ENCODE assay signal across 26 mouse cellular contexts in the genomic region with DNA sequence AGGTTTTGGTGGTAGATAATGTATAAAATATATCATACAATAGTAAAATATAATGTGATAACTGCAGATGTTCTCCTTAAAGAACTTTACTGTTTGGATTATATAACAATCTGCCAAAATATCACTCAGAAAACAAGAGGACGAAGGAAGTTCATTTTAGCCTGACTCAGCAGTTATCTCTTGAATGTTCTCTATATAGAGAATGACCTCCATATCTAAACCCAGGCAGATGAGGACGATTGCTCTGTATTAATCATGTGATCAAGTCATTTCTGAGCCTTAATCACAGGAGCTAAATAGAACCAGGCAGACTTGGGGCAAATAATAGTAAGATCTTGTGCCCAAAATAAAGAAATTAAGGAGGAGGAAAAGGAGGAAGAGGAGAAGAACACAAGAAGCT. TPM values are rescaled to one million over a fixed set of nuclear protein-coding genes. Genes with fewer than 3 reads are reported as not detected.
DNase-seq lines count a peak whose midpoint lies in the region; ATAC-seq and TF ChIP-seq lines count a peak whose summit lies in the region.
"Had no signal": no experiment of that assay in that cellular context is flagged by ENCODE, and none has a peak within 500 bp of the region (broad histone marks: within the 10 kb centered on the region; RNA-seq: fewer than 3 reads in every experiment).

No protein-coding gene starts in this region.

- H3K9me3 ChIP-seq in heart, embryonic 13.5 days, result no peaks in the 10 kb centered on the region
- no peaks in the 10 kb centered on the region for H3K9me3 ChIP-seq in MEL (replicated peaks; ENCODE audit: insufficient read depth, low read length)
- H3K9me3 ChIP-seq in liver, embryonic 14.5 days (ENCODE audit: control insufficient read depth, low read length), result no peaks in the 10 kb centered on the region
- no peaks in the 10 kb centered on the region for H3K9me3 ChIP-seq in hindbrain, embryonic 13.5 days
- H3K9me3 ChIP-seq: embryonic facial prominence, embryonic 13.5 days; forebrain, embryonic 12.5 days; heart, embryonic 10.5 days; hindbrain, embryonic 15.5 days; neural tube, embryonic 12.5 days; stomach, embryonic 15.5 days had no signal

- H3K27ac ChIP-seq in heart, embryonic 13.5 days (replicated peaks), result 0 out of 2 replicates have a peak overlapping the region, but pooled peaks have one; percentile 21
- 0 out of 2 replicates have a peak overlapping the region, but pooled peaks have one; percentile 9 for H3K27ac ChIP-seq in MEL (ENCODE audit: control insufficient read depth, low read depth, low read length)
- peak overlapping the region; percentile 48; the same call in 1 of the 2 replicates for H3K27ac ChIP-seq in liver, embryonic 14.5 days
- H3K27ac ChIP-seq in hindbrain, embryonic 13.5 days, result no peak overlapping the region
- H3K27ac ChIP-seq: embryonic facial prominence, embryonic 13.5 days; forebrain, embryonic 12.5 days; heart, embryonic 10.5 days; hindbrain, embryonic 15.5 days; kidney, postnatal 0 days; neural tube, embryonic 12.5 days; stomach, embryonic 15.5 days had no signal

- no peak for ATAC-seq in heart, embryonic 13.5 days (ENCODE audit: extremely low read depth, insufficient number of reproducible peaks, low FRiP score, low TSS enrichment)
- ATAC-seq in liver, embryonic 14.5 days (ENCODE audit: insufficient read depth), result no peak
- no peak for ATAC-seq in CD4-positive, CD25-positive, alpha-beta regulatory T cell, adult 4 months
- no peak for ATAC-seq in hindbrain, embryonic 13.5 days (ENCODE audit: low FRiP score)

- intact Hi-C loops in heart, postnatal 25 days (cut with DNase I), result no loop called here

- no peak for TF ChIP-seq POLR2A in MEL (IDR thresholded peaks at IDR 0.05; ENCODE audit: control insufficient read depth in 1 of 2, insufficient read depth in 1 of 2, low read depth in 1 of 2, low read length in 2 of 2, poor library complexity in 1 of 2)

- peaks cover 56% of the 10 kb centered on the region for H3K4me1 ChIP-seq in heart, embryonic 13.5 days
- peaks cover 29 to 53% of the 10 kb centered on the region in 2 experiments for H3K4me1 ChIP-seq in MEL (ENCODE audit: control insufficient read depth in 1 of 2, insufficient read depth in 2 of 2, low read length in 2 of 2)
- H3K4me1 ChIP-seq in liver, embryonic 14.5 days (replicated peaks; ENCODE audit: control insufficient read depth in 2 of 2, insufficient read depth in 2 of 2, low read length in 1 of 2), result peaks cover 36 to 41% of the 10 kb centered on the region in 2 experiments
- peaks cover 35% of the 10 kb centered on the region for H3K4me1 ChIP-seq in hindbrain, embryonic 13.5 days (replicated peaks)

- H3K4me2 ChIP-seq in heart, embryonic 13.5 days, result no peak overlapping the region
- H3K4me2 ChIP-seq in liver, embryonic 14.5 days (ENCODE audit: low read depth), result no peak overlapping the region
- H3K4me2 ChIP-seq in hindbrain, embryonic 13.5 days, result no peak overlapping the region
- H3K4me2 ChIP-seq: embryonic facial prominence, embryonic 13.5 days; forebrain, embryonic 12.5 days; hindbrain, embryonic 15.5 days; neural tube, embryonic 12.5 days; stomach, embryonic 15.5 days had no signal

- H3K36me3 ChIP-seq in heart, embryonic 13.5 days, result peaks cover 41% of the 10 kb centered on the region
- H3K36me3 ChIP-seq in MEL (ENCODE audit: control insufficient read depth in 1 of 2, insufficient read depth in 2 of 2, low read length in 2 of 2), result peaks cover 8 to 68% of the 10 kb centered on the region in 2 experiments
- peaks cover 12% of the 10 kb centered on the region for H3K36me3 ChIP-seq in liver, embryonic 14.5 days (replicated peaks; ENCODE audit: control insufficient read depth, insufficient read depth, low read depth)
- peaks cover 15% of the 10 kb centered on the region; the same call in 1 of the 2 replicates for H3K36me3 ChIP-seq in hindbrain, embryonic 13.5 days

- no peak for DNase-seq in heart, postnatal 25 days (ENCODE audit: low spot score)
- DNase-seq in 416B (ENCODE audit: low read depth) (peak; percentile 29), MEL (ENCODE audit: low read depth, low spot score) (peak; percentile 54)
- peak in 2 of 3 experiments; percentile 17 to 31 for DNase-seq in liver, embryonic 14.5 days (ENCODE audit: low read depth in 3 of 3, low spot score in 3 of 3)
- DNase-seq in kidney, postnatal 25 days, result no peak
- DNase-seq: adrenal gland, postnatal 14 days; cerebellum, adult 11-12 months; cerebellum, postnatal 14 days; heart, postnatal 4 days; kidney, adult 2 months; left cerebral cortex, postnatal 4 days; lung, adult 2 months; lung, postnatal 14 days; midbrain, embryonic 14.5 days; thymus, postnatal 36 days had no signal

- WGBS in heart, embryonic 13.5 days, result 51% methylated on average over 2 of the region's 2 CpGs
- WGBS in liver, embryonic 14.5 days (ENCODE audit: insufficient replicate concordance), result 19% methylated on average over 2 of the region's 2 CpGs
- WGBS in hindbrain, embryonic 13.5 days, result 88% methylated on average over 2 of the region's 2 CpGs

- H3K79me2 ChIP-seq in MEL (ENCODE audit: control insufficient read depth, insufficient read depth, low read length, poor library complexity), result peaks cover 69% of the 10 kb centered on the region

- no peaks in the 10 kb centered on the region for H3K27me3 ChIP-seq in heart, embryonic 13.5 days (replicated peaks)
- no peaks in the 10 kb centered on the region for H3K27me3 ChIP-seq in MEL (ENCODE audit: control insufficient read depth in 1 of 2, insufficient read depth in 2 of 2, low read length in 2 of 2)
- H3K27me3 ChIP-seq in liver, embryonic 14.5 days (ENCODE audit: control insufficient read depth, insufficient read depth, low read length), result no peaks in the 10 kb centered on the region
- H3K27me3 ChIP-seq in hindbrain, embryonic 13.5 days, result no peaks in the 10 kb centered on the region
- H3K27me3 ChIP-seq: embryonic facial prominence, embryonic 13.5 days; forebrain, embryonic 12.5 days; hindbrain, embryonic 15.5 days; neural tube, embryonic 12.5 days; stomach, embryonic 15.5 days had no signal

- no peak; a peak in 1 of 4 replicates for TF ChIP-seq EP300 in MEL (IDR thresholded peaks at IDR 0.05; ENCODE audit: low read depth in 1 of 2, low read length in 2 of 2)
- TF ChIP-seq EP300 in liver, embryonic 14.5 days (IDR thresholded peaks at IDR 0.05; ENCODE audit: low read depth), result no peak

- H3K9ac ChIP-seq in heart, embryonic 13.5 days, result no peak overlapping the region
- no peak overlapping the region for H3K9ac ChIP-seq in MEL (ENCODE audit: control insufficient read depth, low read depth, low read length, poor library complexity, severe bottlenecking)
- H3K9ac ChIP-seq in liver, embryonic 14.5 days (replicated peaks), result no peak overlapping the region
- no peak overlapping the region for H3K9ac ChIP-seq in hindbrain, embryonic 13.5 days
- H3K9ac ChIP-seq: embryonic facial prominence, embryonic 13.5 days; forebrain, embryonic 12.5 days; hindbrain, embryonic 15.5 days; neural tube, embryonic 12.5 days; stomach, embryonic 15.5 days had no signal

- no peak for TF ChIP-seq CTCF in MEL (IDR thresholded peaks at IDR 0.05 in 2 of 3, conservative IDR thresholded peaks at IDR 0.05 in 1 of 3; ENCODE audit: control insufficient read depth in 1 of 3, insufficient read depth in 1 of 3, low read depth in 2 of 3, low read length in 3 of 3, poor library complexity in 1 of 3, severe bottlenecking in 1 of 3)
- no peak for TF ChIP-seq CTCF in liver, embryonic 14.5 days (IDR thresholded peaks at IDR 0.05; ENCODE audit: low read depth)

- TF ChIP-seq RAD21 in MEL (IDR thresholded peaks at IDR 0.05; ENCODE audit: low read depth, low read length), result no peak

- no peak overlapping the region for H3K4me3 ChIP-seq in heart, embryonic 13.5 days
- H3K4me3 ChIP-seq in MEL (ENCODE audit: control insufficient read depth in 1 of 2, insufficient read depth in 1 of 2, low read depth in 2 of 2, low read length in 2 of 2), result no peak overlapping the region
- no peak overlapping the region for H3K4me3 ChIP-seq in liver, embryonic 14.5 days (ENCODE audit: insufficient read depth in 1 of 2, low read depth in 2 of 2, low read length in 2 of 2)
- H3K4me3 ChIP-seq in hindbrain, embryonic 13.5 days, result no peak overlapping the region
- H3K4me3 ChIP-seq: embryonic facial prominence, embryonic 13.5 days; erythroblast, embryonic 14.5 days; forebrain, embryonic 12.5 days; heart, embryonic 10.5 days; hindbrain, embryonic 15.5 days; neural tube, embryonic 12.5 days; stomach, embryonic 15.5 days had no signal

TF ChIP-seq in MEL, 35 proteins besides CTCF, POLR2A, EP300 and RAD21 (continues in another document):
- TF ChIP-seq GATA1 (IDR thresholded peaks at IDR 0.05; ENCODE audit: low read depth, low read length), result peak; percentile 41; the same call in 1 of the 2 replicates
- no peak for TF ChIP-seq TCF12 (IDR thresholded peaks at IDR 0.05; ENCODE audit: low read depth, low read length)
- no peak for TF ChIP-seq MAX (IDR thresholded peaks at IDR 0.05; ENCODE audit: low read length)
- no peak for TF ChIP-seq JUND (IDR thresholded peaks at IDR 0.05; ENCODE audit: low read depth, low read length)
- TF ChIP-seq ETS1 (IDR thresholded peaks at IDR 0.05; ENCODE audit: low read depth, low read length), result peak; percentile 53
- TF ChIP-seq CHD1 (IDR thresholded peaks at IDR 0.05; ENCODE audit: low read depth, low read length), result no peak

RNA-seq across cellular contexts. Expression of a gene that starts 5.9 kb away (rescaled TPM):
- polyA plus RNA-seq in heart, embryonic 13.5 days (2015; fragmentation: Nextera tagmentation; extraction: Ambion mirVana), result 31.7 TPM in 2 replicates
- total RNA-seq in heart, postnatal 25 days (2021), result 10 to 100 TPM; 28.6 to 29.7 TPM
- 24.4 and 32.6 TPM in 2 replicates for total RNA-seq in MEL (2012; rRNA removed)
- 100 to 1,000 TPM in 1 of 2 experiments, 10 to 100 TPM in 1; 30.4 to 180 TPM for polyA plus RNA-seq in MEL (2012; ENCODE audit: insufficient read depth in 1 of 2, insufficient read length in 2 of 2, low read depth in 1 of 2, low replicate concordance in 2 of 2, missing spikeins in 1 of 2)
- polyA plus RNA-seq in liver, embryonic 14.5 days (2012; rRNA removed), result 8.1 and 12.1 TPM in 2 replicates
- polyA plus RNA-seq in liver, embryonic 14.5 days (2014; fragmentation: Nextera tagmentation; extraction: Ambion mirVana), result 20.0 and 23.8 TPM in 2 replicates
- 10 to 100 TPM; 14.0 to 15.1 TPM for polyA plus RNA-seq in CD4-positive, CD25-positive, alpha-beta regulatory T cell, adult 4 months (2017; shearing (Covaris generic))
- 38.7 and 39.6 TPM in 2 replicates for polyA plus RNA-seq in hindbrain, embryonic 13.5 days (2015; fragmentation: Nextera tagmentation; extraction: Ambion mirVana)

RNA-seq across cellular contexts. Expression of a gene that starts 6.0 kb away (rescaled TPM):
- 2,381 and 2,697 TPM in 2 replicates for polyA plus RNA-seq in heart, embryonic 13.5 days (2015; fragmentation: Nextera tagmentation; extraction: Ambion mirVana)
- total RNA-seq in heart, postnatal 25 days (2021), result 100 to 1,000 TPM; 832 to 984 TPM
- 0.85 and 1.3 TPM in 2 replicates for total RNA-seq in MEL (2012; rRNA removed)
- polyA plus RNA-seq in MEL (2012; ENCODE audit: insufficient read depth in 1 of 2, insufficient read length in 2 of 2, low read depth in 1 of 2, low replicate concordance in 2 of 2, missing spikeins in 1 of 2), result under 1 TPM in 1 of 2 experiments, not detected in 1; 0.29 TPM
- polyA plus RNA-seq in liver, embryonic 14.5 days (2012; rRNA removed), result 0.45 and 0.50 TPM in 2 replicates
- 0.51 and 0.63 TPM in 2 replicates for polyA plus RNA-seq in liver, embryonic 14.5 days (2014; fragmentation: Nextera tagmentation; extraction: Ambion mirVana)
- 10 to 100 TPM in 1 of 2 experiments, 1 to 10 TPM in 1; 8.2 to 11.4 TPM for polyA plus RNA-seq in CD4-positive, CD25-positive, alpha-beta regulatory T cell, adult 4 months (2017; shearing (Covaris generic))
- 5.3 and 6.7 TPM in 2 replicates for polyA plus RNA-seq in hindbrain, embryonic 13.5 days (2015; fragmentation: Nextera tagmentation; extraction: Ambion mirVana)

Comparison
In these comparisons a context has a peak if more than half of its experiments do, and no peak if none do; other contexts are left out.
1. DNase-seq: peak in 416B (single experiment), MEL (single experiment) and liver, embryonic 14.5 days (2 of 3); none in heart, postnatal 25 days (single experiment) and kidney, postnatal 25 days (0 of 2).
2. RNA of a gene that starts 6.0 kb away (polyA plus RNA-seq): 2,381 to 2,697 TPM in heart, embryonic 13.5 days; 8.2 to 11.4 TPM in CD4-positive, CD25-positive, alpha-beta regulatory T cell, adult 4 months, 5.3 to 6.7 TPM in hindbrain, embryonic 13.5 days, 0.45 to 0.63 TPM in liver, embryonic 14.5 days and 0.29 TPM in MEL; every median in the first group is over 100 times any median in the second.